7 mouse cellular contexts compared by ENCODE assay signal in the genomic region with DNA sequence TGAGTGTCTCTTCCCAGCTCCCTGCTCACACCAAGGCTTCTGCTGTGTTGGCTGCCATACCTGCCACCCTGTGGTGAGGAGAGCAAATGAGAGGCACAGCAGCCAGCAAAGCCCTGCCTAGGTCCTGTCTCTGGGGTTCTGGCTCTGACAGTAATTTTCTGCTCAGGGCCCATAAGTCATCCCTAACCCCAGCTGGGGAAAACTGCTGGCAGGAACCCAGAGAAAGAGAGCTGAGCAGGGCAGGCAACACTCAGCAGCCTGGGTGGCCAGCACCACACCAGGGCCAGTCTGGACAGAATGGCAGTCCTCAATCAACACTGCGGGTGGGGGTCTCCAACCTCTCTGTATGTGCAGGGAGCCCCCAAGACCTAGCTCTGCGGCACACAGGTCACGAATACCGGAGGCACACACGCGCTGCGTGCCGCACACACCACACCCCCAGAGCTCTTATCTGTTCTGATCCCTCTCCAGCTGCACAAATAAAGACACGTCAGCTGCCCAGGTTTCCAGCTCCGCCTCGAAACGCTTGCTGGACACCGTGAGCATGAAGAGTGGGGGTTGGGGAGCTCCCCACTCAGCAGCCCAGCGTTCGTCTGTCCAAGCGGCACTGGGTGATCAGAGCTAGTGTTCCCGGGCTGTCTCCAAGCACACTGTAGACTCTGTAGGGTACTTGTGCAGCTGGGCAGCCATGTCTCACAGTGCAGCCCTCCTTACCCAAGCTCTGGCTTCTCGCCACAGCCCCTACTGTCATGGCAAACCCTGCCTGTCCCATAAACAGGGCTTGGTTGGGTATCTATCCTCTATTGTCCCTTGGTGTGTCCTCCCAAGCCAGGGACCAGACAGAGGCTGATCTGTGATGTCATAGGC. TPM values are rescaled to one million over a fixed set of nuclear protein-coding genes. Genes with fewer than 3 reads are reported as not detected.
A peak's percentile ranks its signal among the peaks of the same experiment; 100 is the strongest.
DNase-seq lines count a peak whose midpoint lies in the region; ATAC-seq lines count a peak whose summit lies in the region.

No protein-coding gene starts in this region.

- peaks cover 33% of the 10 kb centered on the region for H3K36me3 ChIP-seq in forebrain, embryonic 10.5 days (replicated peaks)
- H3K36me3 ChIP-seq in stomach, embryonic 16.5 days (ENCODE audit: control insufficient read depth, insufficient read depth, low read length), result no peaks in the 10 kb centered on the region

- peaks cover 7% of the 10 kb centered on the region for H3K4me1 ChIP-seq in brown adipose tissue, adult 24 weeks (ENCODE audit: control insufficient read depth, insufficient read depth, insufficient read length, low read length)
- H3K4me1 ChIP-seq in forebrain, embryonic 10.5 days, result peaks cover 84% of the 10 kb centered on the region
- peaks cover 59% of the 10 kb centered on the region for H3K4me1 ChIP-seq in stomach, embryonic 16.5 days (ENCODE audit: control insufficient read depth, insufficient read depth, low read length)

- H3K9me3 ChIP-seq in forebrain, embryonic 10.5 days, result no peaks in the 10 kb centered on the region
- H3K9me3 ChIP-seq in stomach, embryonic 16.5 days (replicated peaks; ENCODE audit: control insufficient read depth, low read length), result no peaks in the 10 kb centered on the region

- WGBS in forebrain, embryonic 10.5 days, result 17% methylated on average over 18 of the region's 18 CpGs
- 2% methylated on average over 18 of the region's 18 CpGs for WGBS in stomach, embryonic 16.5 days

- no peaks in the 10 kb centered on the region for H3K27me3 ChIP-seq in forebrain, embryonic 10.5 days (ENCODE audit: poor library complexity, severe bottlenecking)
- H3K27me3 ChIP-seq in stomach, embryonic 16.5 days (ENCODE audit: control insufficient read depth, insufficient read depth, low read length), result no peaks in the 10 kb centered on the region

- peak overlapping the region; percentile 66 for H3K9ac ChIP-seq in stomach, embryonic 16.5 days (ENCODE audit: low read length)

- 0 out of 2 replicates have a peak overlapping the region, but pooled peaks have one; percentile 11 for H3K27ac ChIP-seq in brown adipose tissue, adult 24 weeks (replicated peaks; ENCODE audit: low read depth, low read length)
- peak overlapping the region; percentile 80 for H3K27ac ChIP-seq in forebrain, embryonic 10.5 days
- peak overlapping the region; percentile 95 for H3K27ac ChIP-seq in stomach, embryonic 16.5 days (ENCODE audit: low read length)

- H3K4me2 ChIP-seq in stomach, embryonic 16.5 days (ENCODE audit: low read depth, low read length), result peak overlapping the region; percentile 62

- intact Hi-C loops in heart, postnatal 25 days (cut with DNase I), result no loop called here

- peak; percentile 38 for ATAC-seq in megakaryocyte, adult 5-6 weeks (ENCODE audit: poor library complexity, severe bottlenecking)
- ATAC-seq in stomach, embryonic 16.5 days (ENCODE audit: insufficient read depth, low FRiP score), result peak; percentile 87

- DNase-seq in NIH3T3 (ENCODE audit: low read depth), result peak; percentile 94
- peak; percentile 44 for DNase-seq in forebrain, embryonic 10.5 days (ENCODE audit: extremely low spot score, low spot score)
- peak; percentile 47 for DNase-seq in heart, postnatal 25 days (ENCODE audit: low spot score)
- peak; percentile 71 to 79 for DNase-seq in kidney, postnatal 4 days

- 0 out of 2 replicates have a peak overlapping the region, but pooled peaks have one; percentile 0 for H3K4me3 ChIP-seq in brown adipose tissue, adult 24 weeks (ENCODE audit: insufficient read depth, low read depth, low read length)
- peak overlapping the region; percentile 18 for H3K4me3 ChIP-seq in forebrain, embryonic 10.5 days
- peak overlapping the region; percentile 33 for H3K4me3 ChIP-seq in stomach, embryonic 16.5 days (replicated peaks; ENCODE audit: low read length)

RNA-seq across cellular contexts. Expression of a gene that starts 13.0 kb away (rescaled TPM):
- polyA plus RNA-seq in brown adipose tissue, adult 24 weeks (2012; ENCODE audit: insufficient read depth, insufficient read length, missing spikeins), result 3.3 and 4.4 TPM in 2 replicates
- 22.5 and 22.7 TPM in 2 replicates for polyA plus RNA-seq in forebrain, embryonic 10.5 days (2016; fragmentation: Nextera tagmentation; extraction: Ambion mirVana)
- 10 to 100 TPM; 65.1 to 66.4 TPM for total RNA-seq in heart, postnatal 25 days (2021)
- 0.64 and 0.71 TPM in 2 replicates for total RNA-seq in megakaryocyte, adult 5-6 weeks (2015)
- total RNA-seq in megakaryocyte, adult 5-6 weeks (2017), result 0.53 and 0.59 TPM in 2 replicates
- polyA plus RNA-seq in stomach, embryonic 16.5 days (2015; fragmentation: Nextera tagmentation; extraction: Ambion mirVana), result 13.6 and 14.8 TPM in 2 replicates

RNA-seq across cellular contexts. Expression of a gene that starts 13.1 kb away (rescaled TPM):
- polyA plus RNA-seq in brown adipose tissue, adult 24 weeks (2012; ENCODE audit: insufficient read depth, insufficient read length, missing spikeins), result not detected in 2 replicates
- 23.1 and 23.6 TPM in 2 replicates for polyA plus RNA-seq in forebrain, embryonic 10.5 days (2016; fragmentation: Nextera tagmentation; extraction: Ambion mirVana)
- not detected for total RNA-seq in heart, postnatal 25 days (2021)
- 0.21 and 0.31 TPM in 2 replicates for total RNA-seq in megakaryocyte, adult 5-6 weeks (2015)
- total RNA-seq in megakaryocyte, adult 5-6 weeks (2017), result 0.65 and 1.1 TPM in 2 replicates
- 2.3 and 2.4 TPM in 2 replicates for polyA plus RNA-seq in stomach, embryonic 16.5 days (2015; fragmentation: Nextera tagmentation; extraction: Ambion mirVana)

RNA-seq across cellular contexts. Expression of a gene that starts 52.4 kb away (rescaled TPM):
- polyA plus RNA-seq in brown adipose tissue, adult 24 weeks (2012; ENCODE audit: insufficient read depth, insufficient read length, missing spikeins), result 28.3 and 31.9 TPM in 2 replicates
- polyA plus RNA-seq in forebrain, embryonic 10.5 days (2016; fragmentation: Nextera tagmentation; extraction: Ambion mirVana), result 27.5 and 28.4 TPM in 2 replicates
- total RNA-seq in heart, postnatal 25 days (2021), result 10 to 100 TPM; 69.6 to 73.2 TPM
- 9.3 and 16.5 TPM in 2 replicates for total RNA-seq in megakaryocyte, adult 5-6 weeks (2015)
- 8.0 and 9.8 TPM in 2 replicates for total RNA-seq in megakaryocyte, adult 5-6 weeks (2017)
- 74.7 and 85.1 TPM in 2 replicates for polyA plus RNA-seq in stomach, embryonic 16.5 days (2015; fragmentation: Nextera tagmentation; extraction: Ambion mirVana)

Comparison
In these comparisons a context has a peak if more than half of its experiments do, and no peak if none do; other contexts are left out.
1. Peak in every context shown above with its lines: DNase-seq, ATAC-seq, H3K4me3 ChIP-seq and H3K27ac ChIP-seq.
2. DNase-seq: peak in every context shown above with its lines; median percentile 94 in NIH3T3; 75 in kidney, postnatal 4 days; 47 in heart, postnatal 25 days; 44 in forebrain, embryonic 10.5 days.
3. H3K27ac ChIP-seq: peak in every context shown above with its lines; median percentile 95 in stomach, embryonic 16.5 days; 80 in forebrain, embryonic 10.5 days; 11 in brown adipose tissue, adult 24 weeks.